Mouse (Mus musculus) MEL (cell line): Measurements from ENCODE around the gene B230217C12Rik. TPM values are rescaled to one million over a fixed set of nuclear protein-coding genes. Genes with fewer than 3 reads are reported as not detected.
A peak's percentile ranks its signal among the peaks of the same experiment; 100 is the strongest.

Source experiments
- DNase-seq: peaks from one replicate; pipeline ENCODE4 v3.0.0; 2011; ENCODE audit warnings: low read depth, low spot score
- H3K27ac ChIP-seq: 2 replicates; pipeline ENCODE4 v1.5.1; 2012; ENCODE audit warnings: low read depth, mild to moderate bottlenecking, control low read depth, low read length, moderate library complexity; ENCODE audit not compliant: control insufficient read depth
- H3K27me3 ChIP-seq, 2 experiments: fragments of 150-350 bp in 1 of 2; sonication (generic) in 1 of 2; 2 replicates each; pipeline ENCODE4 v1.6.1; 2012; ENCODE audit warnings: low read length in 2 of 2, mild to moderate bottlenecking in 2 of 2, improper control_type of control experiment in 1 of 2, moderate library complexity in 1 of 2; ENCODE audit not compliant: insufficient read depth in 2 of 2, control insufficient read depth in 1 of 2
- H3K36me3 ChIP-seq, 2 experiments: 2 replicates each; pipeline ENCODE4 v1.6.1; 2012 to 2014; ENCODE audit warnings: low read length in 2 of 2, improper control_type of control experiment in 1 of 2, inconsistent platforms in 1 of 2, mild to moderate bottlenecking in 1 of 2; ENCODE audit not compliant: insufficient read depth in 2 of 2, control insufficient read depth in 1 of 2
- H3K4me1 ChIP-seq, 2 experiments: fragments of 150-350 bp in 1 of 2; sonication (generic) in 1 of 2; 2 replicates each; pipeline ENCODE4 v1.6.1; 2012; ENCODE audit warnings: low read length in 2 of 2, improper control_type of control experiment in 1 of 2, mild to moderate bottlenecking in 1 of 2; ENCODE audit not compliant: insufficient read depth in 2 of 2, control insufficient read depth in 1 of 2
- H3K4me3 ChIP-seq, 2 experiments: fragments of 150-350 bp in 1 of 2; sonication (generic) in 1 of 2; 2 replicates each; pipeline ENCODE4 v1.5.1; 2012; ENCODE audit warnings: low read depth in 2 of 2, low read length in 2 of 2, mild to moderate bottlenecking in 2 of 2, moderate library complexity in 2 of 2, control low read depth in 1 of 2, improper control_type of control experiment in 1 of 2; ENCODE audit not compliant: control insufficient read depth in 1 of 2, insufficient read depth in 1 of 2
- H3K79me2 ChIP-seq: 2 replicates; pipeline ENCODE4 v1.6.1; 2012; ENCODE audit warnings: mild to moderate bottlenecking, low read length, moderate library complexity; ENCODE audit not compliant: control insufficient read depth, poor library complexity, insufficient read depth
- H3K9ac ChIP-seq: 2 replicates; pipeline ENCODE4 v1.6.1; 2012; ENCODE audit warnings: low read depth, mild to moderate bottlenecking, control low read depth, low read length, moderate library complexity; ENCODE audit not compliant: control insufficient read depth, poor library complexity, severe bottlenecking
- H3K9me3 ChIP-seq: fragments of 150-350 bp; sonication (generic); replicated peaks from 2 replicates; pipeline ENCODE4 v1.6.1; 2012; ENCODE audit warnings: mild to moderate bottlenecking, low read length, improper control_type of control experiment, moderate library complexity; ENCODE audit not compliant: insufficient read depth
- CTCF ChIP-seq, 3 experiments: IDR thresholded peaks in 2 of 3; conservative IDR thresholded peaks in 1 of 3; 2 replicates each; pipeline ENCODE4 v1.5.1; 2011 to 2012; ENCODE audit warnings: low read length in 3 of 3, low read depth in 2 of 3, mild to moderate bottlenecking in 2 of 3, improper control_type of control experiment in 1 of 3, inconsistent platforms in 1 of 3, mixed read lengths in 1 of 3, moderate library complexity in 1 of 3; ENCODE audit not compliant: control insufficient read depth in 1 of 3, insufficient read depth in 1 of 3, poor library complexity in 1 of 3, severe bottlenecking in 1 of 3
- E2F4 ChIP-seq: IDR thresholded peaks from 2 replicates; pipeline ENCODE4 v1.6.1; 2011; ENCODE audit warnings: low read depth, low read length, improper control_type of control experiment, borderline replicate concordance
- ELF1 ChIP-seq: IDR thresholded peaks from 2 replicates; pipeline ENCODE4 v1.6.1; 2014; ENCODE audit warnings: low read depth, mild to moderate bottlenecking, inconsistent platforms, low read length, improper control_type of control experiment, moderate library complexity
- ETS1 ChIP-seq: IDR thresholded peaks from 2 replicates; pipeline ENCODE4 v1.6.1; 2012; ENCODE audit warnings: low read depth, mild to moderate bottlenecking, inconsistent platforms, low read length, improper control_type of control experiment, moderate library complexity
- HCFC1 ChIP-seq: IDR thresholded peaks from 2 replicates; pipeline ENCODE4 v1.6.1; 2012; ENCODE audit warnings: low read depth, mild to moderate bottlenecking, inconsistent platforms, low read length, improper control_type of control experiment, moderate library complexity
- JUND ChIP-seq: IDR thresholded peaks from 2 replicates; pipeline ENCODE4 v1.6.1; 2011; ENCODE audit warnings: low read depth, mild to moderate bottlenecking, improper control_type of control experiment, low read length
- MAX ChIP-seq: IDR thresholded peaks from 2 replicates; pipeline ENCODE4 v1.6.1; 2011; ENCODE audit warnings: low read length, improper control_type of control experiment
- MAZ ChIP-seq: IDR thresholded peaks from 2 replicates; pipeline ENCODE4 v1.6.1; 2012; ENCODE audit warnings: low read depth, mild to moderate bottlenecking, inconsistent platforms, low read length, improper control_type of control experiment
- MXI1 ChIP-seq: IDR thresholded peaks from 2 replicates; pipeline ENCODE4 v1.6.1; 2011; ENCODE audit warnings: mild to moderate bottlenecking, low read depth, low read length, improper control_type of control experiment
- NELFE ChIP-seq: IDR thresholded peaks from 2 replicates; pipeline ENCODE4 v1.6.1; 2011; ENCODE audit warnings: low read depth, low read length, improper control_type of control experiment
- NRF1 ChIP-seq: IDR thresholded peaks from 2 replicates; pipeline ENCODE4 v1.6.1; 2014; ENCODE audit warnings: low read depth, mild to moderate bottlenecking, inconsistent platforms, low read length, improper control_type of control experiment, moderate library complexity; ENCODE audit not compliant: poor library complexity, insufficient read depth, severe bottlenecking
- POLR2A ChIP-seq, 2 experiments: IDR thresholded peaks; 2 replicates each; pipeline ENCODE4 v1.6.1; 2011 to 2012; ENCODE audit warnings: low read length in 2 of 2, mild to moderate bottlenecking in 2 of 2, control low read depth in 1 of 2, improper control_type of control experiment in 1 of 2, low read depth in 1 of 2, moderate library complexity in 1 of 2; ENCODE audit not compliant: control insufficient read depth in 1 of 2, insufficient read depth in 1 of 2, poor library complexity in 1 of 2
- RAD21 ChIP-seq: IDR thresholded peaks from 2 replicates; pipeline ENCODE4 v1.6.1; 2011; ENCODE audit warnings: mild to moderate bottlenecking, low read depth, low read length, improper control_type of control experiment
- RCOR1 ChIP-seq: IDR thresholded peaks from 2 replicates; pipeline ENCODE4 v1.6.1; 2012; ENCODE audit warnings: low read depth, mild to moderate bottlenecking, inconsistent platforms, low read length, improper control_type of control experiment
- SIN3A ChIP-seq: IDR thresholded peaks from 2 replicates; pipeline ENCODE4 v1.6.1; 2012; ENCODE audit warnings: low read length, improper control_type of control experiment, inconsistent platforms
- TAL1 ChIP-seq: IDR thresholded peaks from 2 replicates; pipeline ENCODE4 v1.6.1; 2012; ENCODE audit warnings: mild to moderate bottlenecking, inconsistent platforms, low read length, moderate library complexity, mixed read lengths
- TBP ChIP-seq: IDR thresholded peaks from 2 replicates; pipeline ENCODE4 v1.8.0; 2011; ENCODE audit warnings: low read depth, low read length, improper control_type of control experiment
- TCF12 ChIP-seq: IDR thresholded peaks from 2 replicates; pipeline ENCODE4 v1.6.1; 2014; ENCODE audit warnings: low read depth, mild to moderate bottlenecking, inconsistent platforms, low read length, improper control_type of control experiment, moderate library complexity
- USF1 ChIP-seq: IDR thresholded peaks from 2 replicates; pipeline ENCODE4 v1.6.1; 2014; ENCODE audit warnings: low read depth, mild to moderate bottlenecking, inconsistent platforms, low read length, improper control_type of control experiment, moderate library complexity
- ZMIZ1 ChIP-seq: IDR thresholded peaks from 2 replicates; pipeline ENCODE4 v1.6.1; 2012; ENCODE audit warnings: low read depth, mild to moderate bottlenecking, inconsistent platforms, low read length, improper control_type of control experiment, moderate library complexity
- ZNF384 ChIP-seq: IDR thresholded peaks from 2 replicates; pipeline ENCODE4 v1.6.1; 2012; ENCODE audit warnings: low read depth, mild to moderate bottlenecking, inconsistent platforms, low read length, improper control_type of control experiment
- polyA plus RNA-seq, 2 experiments: library from polyadenylated mRNA; stranded (reverse) in 1 of 2; unstranded in 1 of 2; fragments of >175 nt in 1 of 2; fragments of >200 nt in 1 of 2; gene quantifications; 2 replicates each; pipeline versions ENCODE4 v1.2.1 to v1.2.4; 2012; ENCODE audit warnings: low replicate concordance in 2 of 2, low read depth in 1 of 2; ENCODE audit not compliant: insufficient read length in 2 of 2, insufficient read depth in 1 of 2, missing spikeins in 1 of 2
- total RNA-seq: library from RNA; depleted of rRNA; stranded (reverse); fragments of 300-350 nt; gene quantifications from 2 replicates; pipeline ENCODE4 v1.2.3, GENCODE M21; 2012

The B230217C12Rik gene
- total and polyA plus RNA-seq, 3 experiments = 0.81 TPM; not detected in 2

DNA sequence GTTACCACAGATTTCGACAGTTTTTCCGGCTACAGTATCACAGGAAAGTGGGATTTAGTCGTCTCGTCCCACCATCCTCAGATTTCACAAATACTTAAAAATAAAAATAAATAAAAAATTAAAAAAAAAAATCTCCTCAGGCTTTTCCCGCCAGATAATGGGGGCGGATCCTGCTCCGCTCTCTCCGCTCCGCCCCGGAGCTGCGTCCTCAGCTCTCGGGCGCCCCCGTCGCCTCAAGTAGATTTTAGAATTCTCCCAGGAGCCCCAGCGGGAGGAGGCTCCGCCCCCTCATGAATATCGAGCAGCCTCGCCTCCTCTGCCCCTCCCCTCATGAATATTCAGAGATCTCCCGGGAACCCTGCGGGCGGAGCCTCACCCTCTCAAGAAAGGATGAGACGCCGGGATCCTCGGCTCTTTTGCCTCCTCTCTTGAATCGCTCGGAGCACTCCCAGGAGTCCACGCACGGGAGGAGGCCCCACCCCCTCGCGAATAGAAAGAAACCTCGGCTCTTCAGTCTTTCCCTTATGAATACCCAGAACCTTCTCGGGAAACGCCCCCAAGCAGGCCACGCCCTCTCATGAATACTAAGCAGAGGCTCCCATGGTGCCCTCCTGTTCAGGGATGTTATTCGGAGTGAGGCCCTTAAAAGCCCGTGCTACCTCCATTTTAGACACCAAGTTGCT is 43.5 kb downstream of the B230217C12Rik start, which contains the start of gene Fbxo47:
Fbxo47 (minus strand) TSS at position 237 of the 683 bp plus-strand sequence.
- H3K27ac ChIP-seq = peak within 1 kb of the TSS; percentile 98
- peaks cover 0 to 8% of the 10 kb centered on the region in 2 experiments; a peak in 2 of 4 replicates for H3K36me3 ChIP-seq
- no peaks in the 10 kb centered on the region for H3K9me3 ChIP-seq
- peak; percentile 99 for DNase-seq
- TF ChIP-seq TCF12 (no peak; the same call in 1 of the 2 replicates), ZMIZ1 (peak; percentile 86), RCOR1 (peak; percentile 60; the same call in 1 of the 2 replicates), JUND (no peak), MAZ (peak; percentile 70), MXI1 (peak; percentile 77), TAL1 (no peak), E2F4 (peak; percentile 95; the same call in 1 of the 2 replicates), HCFC1 (peak; percentile 65), USF1 (0 out of 2 replicates have a peak, but pooled peaks have one; percentile 17), NRF1 (0 out of 2 replicates have a peak, but pooled peaks have one; percentile 1), ETS1 (peak; percentile 8; the same call in 1 of the 2 replicates), RAD21 (peak; percentile 46), MAX (peak; percentile 61), ELF1 (no peak), CTCF (IDR thresholded peaks at IDR 0.05 in 2 of 3, conservative IDR thresholded peaks at IDR 0.05 in 1 of 3; ENCODE audit: control insufficient read depth in 1 of 3, insufficient read depth in 1 of 3, low read depth in 2 of 3, low read length in 3 of 3, poor library complexity in 1 of 3, severe bottlenecking in 1 of 3) (peak; percentile 26 to 74 (median 72); a peak in 5 of 6 replicates), POLR2A (IDR thresholded peaks at IDR 0.05; ENCODE audit: control insufficient read depth in 1 of 2, insufficient read depth in 1 of 2, low read depth in 1 of 2, low read length in 2 of 2, poor library complexity in 1 of 2) (peak in 1 of 2 experiments; percentile 93; a peak in 1 of 4 replicates), ZNF384 (peak; percentile 81), NELFE (no peak), SIN3A (peak; percentile 81), TBP (peak; percentile 36; the same call in 1 of the 2 replicates)
- H3K4me3 ChIP-seq = peak within 1 kb of the TSS; percentile 79 to 92
- peaks cover 0 to 11% of the 10 kb centered on the region in 2 experiments; a peak in 2 of 4 replicates for H3K4me1 ChIP-seq
- H3K27me3 ChIP-seq = no peaks in the 10 kb centered on the region
- H3K9ac ChIP-seq = peak within 1 kb of the TSS; percentile 91
- peaks cover 1% of the 10 kb centered on the region; the same call in 1 of the 2 replicates for H3K79me2 ChIP-seq
